Mouse (Mus musculus): ENCODE measurements around the gene Rdh5. TPM values are rescaled to one million over a fixed set of nuclear protein-coding genes. Genes with fewer than 3 reads are reported as not detected.

The Rdh5 gene
- polyA plus RNA-seq, 1 experiment from 2014 or later: 19.7 TPM

DNA sequence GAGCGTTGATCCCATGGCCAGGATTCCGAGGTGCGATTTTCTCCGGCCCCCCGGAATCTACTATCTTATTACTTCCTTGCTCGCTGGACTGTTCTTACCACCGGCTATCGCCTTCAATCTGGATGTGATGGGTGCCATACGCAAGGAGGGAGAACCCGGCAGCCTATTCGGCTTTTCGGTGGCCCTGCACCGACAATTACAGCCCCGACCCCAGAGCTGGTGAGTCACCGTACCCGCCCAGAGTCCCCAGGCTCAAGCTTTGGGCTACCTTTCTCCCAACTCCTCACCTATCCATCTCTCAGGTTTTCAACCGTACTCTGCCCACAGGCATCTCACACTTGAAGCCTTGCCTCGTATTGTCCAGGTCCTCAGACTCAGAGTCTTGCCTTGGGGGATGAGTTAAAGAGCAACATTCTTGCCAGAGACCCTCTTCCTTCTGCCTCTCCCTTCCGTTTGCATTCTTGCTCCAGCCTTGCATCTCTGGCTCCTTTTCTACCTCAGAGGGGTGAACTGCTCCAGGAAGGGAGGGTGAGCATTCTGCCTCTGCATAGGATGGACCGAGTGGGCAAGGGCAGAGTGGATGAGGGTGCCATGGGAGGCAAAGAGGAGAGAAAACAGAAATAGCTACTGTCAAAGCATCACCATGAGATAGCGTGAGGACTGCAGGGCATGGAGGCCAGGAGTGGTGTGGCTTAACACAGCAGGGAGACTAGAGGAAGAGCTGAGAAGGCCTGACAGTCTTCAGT lies 11.5 kb upstream of the Rdh5 start:
- no peak for ATAC-seq (ENCODE audit: low read depth)
- Histone ChIP-seq H3K27me3 (ENCODE audit: control insufficient read depth, insufficient read depth, low read length) (peaks cover 20% of the 10 kb centered on the region), H3K4me3 (ENCODE audit: low read depth, low read length) (peak overlapping the region; percentile 37), H3K36me3 (ENCODE audit: control insufficient read depth, insufficient read depth, low read length) (no peaks in the 10 kb centered on the region), H3K4me1 (ENCODE audit: control insufficient read depth, insufficient read depth, low read length) (no peaks in the 10 kb centered on the region), H3K9me3 (ENCODE audit: control insufficient read depth, low read length) (no peaks in the 10 kb centered on the region), H3K4me2 (ENCODE audit: low read depth, low read length) (peak overlapping the region; percentile 68), H3K9ac (replicated peaks; ENCODE audit: low read depth, low read length) (peak overlapping the region; percentile 46), H3K27ac (ENCODE audit: low read depth, low read length) (no peak overlapping the region)
- WGBS: 3% methylated on average over 21 of the region's 21 CpGs

DNA sequence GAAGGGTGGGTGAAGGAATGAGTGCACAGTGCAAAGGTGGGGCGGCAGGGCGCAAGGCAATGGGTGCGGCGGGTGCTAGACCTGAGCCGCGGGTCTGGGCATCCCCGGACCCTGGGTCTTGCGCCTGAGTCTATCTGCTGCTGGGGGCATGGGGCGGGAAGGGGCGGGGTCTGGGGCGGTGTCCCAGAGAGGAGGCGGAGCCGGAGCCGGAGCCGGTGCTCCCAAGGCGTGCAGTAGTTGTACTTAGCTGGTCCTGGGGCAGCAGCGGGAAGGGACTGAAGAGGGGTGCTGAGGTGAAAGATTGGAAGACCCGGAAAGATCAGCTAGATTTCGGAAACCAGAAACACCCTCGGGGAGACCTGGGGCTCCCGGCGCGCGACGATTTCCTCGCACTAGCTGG lies 10.9 kb upstream of the Rdh5 start, which contains the start of gene Itga7:
TSS of gene Itga7 (plus strand) at position 245 of the 400 bp plus-strand sequence.
- Histone ChIP-seq H3K27ac (ENCODE audit: low read depth, low read length) (no peak within 1 kb of the TSS), H3K9me3 (ENCODE audit: control insufficient read depth, low read length) (no peaks in the 10 kb centered on the region), H3K9ac (replicated peaks; ENCODE audit: low read depth, low read length) (peak within 1 kb of the TSS; percentile 46), H3K36me3 (ENCODE audit: control insufficient read depth, insufficient read depth, low read length) (no peaks in the 10 kb centered on the region), H3K4me1 (ENCODE audit: control insufficient read depth, insufficient read depth, low read length) (no peaks in the 10 kb centered on the region), H3K4me2 (ENCODE audit: low read depth, low read length) (peak within 1 kb of the TSS; percentile 68), H3K4me3 (ENCODE audit: low read depth, low read length) (peak within 1 kb of the TSS; percentile 37), H3K27me3 (ENCODE audit: control insufficient read depth, insufficient read depth, low read length) (peaks cover 21% of the 10 kb centered on the region)
- under 1% methylated on average over 24 of the region's 26 CpGs for WGBS
- peak; percentile 79; the same call in 1 of the 2 replicates for ATAC-seq (ENCODE audit: low read depth)

DNA sequence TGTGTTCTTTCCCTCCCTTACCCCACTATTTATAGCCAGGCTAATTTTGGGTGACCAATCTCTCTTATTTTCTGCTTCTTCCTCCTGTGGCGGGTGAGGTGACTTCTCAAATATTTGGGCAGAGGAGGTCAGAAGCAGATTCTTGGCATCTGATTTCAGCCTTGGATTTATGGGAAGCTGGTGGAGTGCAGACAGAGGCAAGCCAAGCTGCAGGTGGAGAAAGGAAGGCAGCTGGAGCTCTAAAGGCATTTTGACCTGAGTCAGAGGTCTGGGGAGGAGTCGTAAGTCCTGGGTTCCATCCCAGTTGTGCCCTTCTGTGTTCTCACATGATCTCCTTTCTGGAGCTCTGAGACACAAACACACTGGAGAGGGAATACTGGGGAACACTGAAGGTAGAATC lies 8.8 kb upstream of the Rdh5 start:
- Histone ChIP-seq H3K4me2 (ENCODE audit: low read depth, low read length) (no peak overlapping the region), H3K4me3 (ENCODE audit: low read depth, low read length) (no peak overlapping the region), H3K36me3 (ENCODE audit: control insufficient read depth, insufficient read depth, low read length) (no peaks in the 10 kb centered on the region), H3K27ac (ENCODE audit: low read depth, low read length) (no peak overlapping the region), H3K9ac (replicated peaks; ENCODE audit: low read depth, low read length) (no peak overlapping the region), H3K4me1 (ENCODE audit: control insufficient read depth, insufficient read depth, low read length) (no peaks in the 10 kb centered on the region), H3K27me3 (ENCODE audit: control insufficient read depth, insufficient read depth, low read length) (peaks cover 23% of the 10 kb centered on the region), H3K9me3 (ENCODE audit: control insufficient read depth, low read length) (no peaks in the 10 kb centered on the region)
- no peak for ATAC-seq (ENCODE audit: low read depth)
- WGBS: 73% methylated on average over 2 of the region's 2 CpGs

DNA sequence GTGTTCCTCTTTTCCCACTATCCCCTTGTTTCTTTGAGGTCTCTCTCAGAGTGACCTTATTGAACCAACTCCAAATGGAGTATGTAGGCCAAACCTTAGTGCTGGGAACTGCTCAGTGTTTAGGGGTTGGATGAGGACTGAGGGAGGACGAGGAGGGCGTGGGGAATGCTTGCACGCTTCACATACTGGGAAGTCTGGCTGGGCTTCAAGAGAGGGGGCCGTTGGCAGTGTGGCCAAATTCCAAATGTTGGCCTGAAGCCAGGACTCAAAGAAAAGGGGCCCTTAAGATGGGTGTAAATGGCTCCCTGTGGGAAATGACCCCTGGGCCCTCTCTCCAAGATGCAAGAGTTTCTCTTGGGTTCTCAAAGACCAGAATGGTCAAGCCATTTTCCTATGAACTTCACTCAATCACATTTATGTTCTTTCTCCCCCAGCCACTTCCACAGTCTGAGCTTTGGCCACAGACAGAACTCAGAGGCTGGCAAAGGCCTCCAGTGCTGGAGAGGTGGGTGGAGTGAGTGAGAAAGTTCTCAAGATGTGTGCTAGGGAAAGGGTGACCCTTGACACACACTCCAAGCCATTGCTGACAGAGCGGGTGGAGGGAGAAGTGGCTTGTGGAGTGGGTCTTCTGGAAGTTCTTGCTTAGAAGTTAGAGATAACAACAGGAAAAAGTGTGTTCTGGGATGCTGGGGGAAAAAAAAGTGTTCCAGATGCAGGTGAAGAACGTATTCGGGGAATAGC lies 7.1 kb upstream of the Rdh5 start:
- 63% methylated on average over 7 of the region's 7 CpGs for WGBS
- Histone ChIP-seq H3K9me3 (ENCODE audit: control insufficient read depth, low read length) (no peaks in the 10 kb centered on the region), H3K36me3 (ENCODE audit: control insufficient read depth, insufficient read depth, low read length) (no peaks in the 10 kb centered on the region), H3K4me3 (ENCODE audit: low read depth, low read length) (no peak overlapping the region), H3K4me1 (ENCODE audit: control insufficient read depth, insufficient read depth, low read length) (no peaks in the 10 kb centered on the region), H3K27me3 (ENCODE audit: control insufficient read depth, insufficient read depth, low read length) (peaks cover 17% of the 10 kb centered on the region), H3K27ac (ENCODE audit: low read depth, low read length) (no peak overlapping the region), H3K4me2 (ENCODE audit: low read depth, low read length) (no peak overlapping the region), H3K9ac (replicated peaks; ENCODE audit: low read depth, low read length) (no peak overlapping the region)
- ATAC-seq (ENCODE audit: low read depth): peak; percentile 47; the same call in 1 of the 2 replicates

DNA sequence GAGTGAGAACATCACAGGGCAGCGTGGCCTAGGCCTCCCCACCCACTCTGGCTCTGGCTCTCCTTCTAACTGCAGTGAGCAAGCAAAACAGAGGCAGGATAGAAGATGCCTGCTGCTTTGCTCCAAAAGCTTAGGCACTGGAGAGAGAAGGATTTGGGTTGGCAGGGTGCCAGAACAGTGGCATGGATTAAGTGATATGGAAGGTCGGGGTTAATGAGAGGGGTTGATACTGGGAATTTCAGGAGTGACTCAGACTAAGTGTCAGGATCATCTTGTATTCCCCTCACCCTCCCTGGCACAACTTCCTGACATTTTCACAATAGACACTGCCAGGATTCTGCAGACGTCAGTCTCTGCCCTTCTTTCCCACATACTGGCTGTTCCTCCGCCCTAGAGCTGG lies 5.7 kb upstream of the Rdh5 start:
- 35% methylated on average over 4 of the region's 4 CpGs for WGBS
- Histone ChIP-seq H3K27me3 (ENCODE audit: control insufficient read depth, insufficient read depth, low read length) (peaks cover 11% of the 10 kb centered on the region), H3K4me1 (ENCODE audit: control insufficient read depth, insufficient read depth, low read length) (peaks cover 6% of the 10 kb centered on the region), H3K4me3 (ENCODE audit: low read depth, low read length) (no peak overlapping the region), H3K36me3 (ENCODE audit: control insufficient read depth, insufficient read depth, low read length) (no peaks in the 10 kb centered on the region), H3K27ac (ENCODE audit: low read depth, low read length) (no peak overlapping the region), H3K9ac (replicated peaks; ENCODE audit: low read depth, low read length) (no peak overlapping the region), H3K9me3 (ENCODE audit: control insufficient read depth, low read length) (no peaks in the 10 kb centered on the region), H3K4me2 (ENCODE audit: low read depth, low read length) (no peak overlapping the region)
- ATAC-seq (ENCODE audit: low read depth): no peak

DNA sequence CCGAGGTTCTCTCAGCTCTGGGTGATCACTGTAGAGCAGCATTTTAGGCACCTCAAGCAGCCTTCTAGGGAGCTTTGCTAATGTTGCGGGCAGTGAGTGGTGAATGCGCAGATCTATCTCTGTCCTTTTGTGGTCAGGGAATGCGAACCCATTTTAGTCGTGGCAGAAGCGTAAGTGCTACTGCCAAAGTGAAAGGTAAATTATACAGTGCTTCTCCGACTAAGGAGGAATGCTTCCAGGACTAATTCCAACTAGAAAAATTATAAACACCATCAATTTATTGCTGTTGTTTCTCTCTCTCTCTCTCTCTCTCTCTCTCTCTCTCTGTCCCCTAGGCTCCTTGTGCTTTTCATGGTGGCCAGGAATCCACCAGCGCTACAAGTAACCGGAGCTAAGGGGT lies 1.2 kb upstream of the Rdh5 start, which contains the start of gene Bloc1s1:
TSS of gene Bloc1s1 (minus strand) at position 101 of the 400 bp plus-strand sequence.
- 58% methylated on average over 9 of the region's 9 CpGs for WGBS
- H3K9ac ChIP-seq (replicated peaks; ENCODE audit: low read depth, low read length): peak within 1 kb of the TSS; percentile 64
- no peak for ATAC-seq (ENCODE audit: low read depth)
- peak within 1 kb of the TSS; percentile 85 for H3K27ac ChIP-seq (ENCODE audit: low read depth, low read length)
- H3K4me2 ChIP-seq (ENCODE audit: low read depth, low read length): peak within 1 kb of the TSS; percentile 75
- no peaks in the 10 kb centered on the region for H3K36me3 ChIP-seq (ENCODE audit: control insufficient read depth, insufficient read depth, low read length)
- H3K9me3 ChIP-seq (ENCODE audit: control insufficient read depth, low read length): no peaks in the 10 kb centered on the region
- peaks cover 19% of the 10 kb centered on the region for H3K4me1 ChIP-seq (ENCODE audit: control insufficient read depth, insufficient read depth, low read length)
- H3K27me3 ChIP-seq (ENCODE audit: control insufficient read depth, insufficient read depth, low read length): peaks cover 3% of the 10 kb centered on the region; the same call in 1 of the 2 replicates
- peak within 1 kb of the TSS; percentile 67 for H3K4me3 ChIP-seq (ENCODE audit: low read depth, low read length)

DNA sequence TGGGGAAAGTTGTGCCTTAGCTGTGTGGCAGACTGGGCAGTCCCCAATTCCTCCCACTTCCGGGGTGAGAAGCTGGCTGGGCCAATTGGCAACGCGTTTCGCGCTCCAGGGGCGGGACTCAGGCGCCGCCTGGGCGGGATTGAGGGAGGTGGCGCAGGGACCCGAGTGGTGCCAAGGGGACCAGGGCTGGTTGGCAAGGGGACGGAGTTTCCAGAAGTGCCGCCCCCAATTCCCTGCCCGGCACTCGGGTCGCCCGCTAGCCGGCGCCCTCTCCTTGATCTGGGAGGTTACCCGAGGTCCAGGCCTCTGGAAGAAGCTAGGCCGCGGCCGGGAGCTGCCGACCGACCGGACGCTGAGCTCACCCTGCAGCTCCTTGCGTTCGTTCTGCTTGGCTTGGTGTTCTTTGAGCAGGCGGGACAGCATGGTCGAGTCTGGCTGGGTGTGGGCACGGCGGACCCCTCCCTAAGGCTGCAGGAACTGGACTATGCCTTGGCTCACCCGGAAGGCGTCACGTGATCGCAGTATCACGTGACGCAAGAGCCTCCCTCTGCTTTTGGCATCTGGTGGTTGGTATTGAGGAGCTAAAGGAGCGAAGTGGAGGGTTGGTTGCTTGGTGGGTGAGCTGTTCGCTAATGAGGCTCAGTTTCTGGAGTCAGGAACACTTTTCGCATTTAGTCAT lies 464 bp upstream of the Rdh5 start:
- Histone ChIP-seq H3K4me3 (ENCODE audit: low read depth, low read length) (peak overlapping the region; percentile 67), H3K36me3 (ENCODE audit: control insufficient read depth, insufficient read depth, low read length) (no peaks in the 10 kb centered on the region), H3K4me1 (ENCODE audit: control insufficient read depth, insufficient read depth, low read length) (peaks cover 22% of the 10 kb centered on the region), H3K27ac (ENCODE audit: low read depth, low read length) (peak overlapping the region; percentile 85), H3K9ac (replicated peaks; ENCODE audit: low read depth, low read length) (peak overlapping the region; percentile 64), H3K4me2 (ENCODE audit: low read depth, low read length) (peak overlapping the region; percentile 75), H3K9me3 (ENCODE audit: control insufficient read depth, low read length) (no peaks in the 10 kb centered on the region), H3K27me3 (ENCODE audit: control insufficient read depth, insufficient read depth, low read length) (no peaks in the 10 kb centered on the region; the same call in 1 of the 2 replicates)
- under 1% methylated on average over 42 of the region's 42 CpGs for WGBS
- peak; percentile 96 for ATAC-seq (ENCODE audit: low read depth)

DNA sequence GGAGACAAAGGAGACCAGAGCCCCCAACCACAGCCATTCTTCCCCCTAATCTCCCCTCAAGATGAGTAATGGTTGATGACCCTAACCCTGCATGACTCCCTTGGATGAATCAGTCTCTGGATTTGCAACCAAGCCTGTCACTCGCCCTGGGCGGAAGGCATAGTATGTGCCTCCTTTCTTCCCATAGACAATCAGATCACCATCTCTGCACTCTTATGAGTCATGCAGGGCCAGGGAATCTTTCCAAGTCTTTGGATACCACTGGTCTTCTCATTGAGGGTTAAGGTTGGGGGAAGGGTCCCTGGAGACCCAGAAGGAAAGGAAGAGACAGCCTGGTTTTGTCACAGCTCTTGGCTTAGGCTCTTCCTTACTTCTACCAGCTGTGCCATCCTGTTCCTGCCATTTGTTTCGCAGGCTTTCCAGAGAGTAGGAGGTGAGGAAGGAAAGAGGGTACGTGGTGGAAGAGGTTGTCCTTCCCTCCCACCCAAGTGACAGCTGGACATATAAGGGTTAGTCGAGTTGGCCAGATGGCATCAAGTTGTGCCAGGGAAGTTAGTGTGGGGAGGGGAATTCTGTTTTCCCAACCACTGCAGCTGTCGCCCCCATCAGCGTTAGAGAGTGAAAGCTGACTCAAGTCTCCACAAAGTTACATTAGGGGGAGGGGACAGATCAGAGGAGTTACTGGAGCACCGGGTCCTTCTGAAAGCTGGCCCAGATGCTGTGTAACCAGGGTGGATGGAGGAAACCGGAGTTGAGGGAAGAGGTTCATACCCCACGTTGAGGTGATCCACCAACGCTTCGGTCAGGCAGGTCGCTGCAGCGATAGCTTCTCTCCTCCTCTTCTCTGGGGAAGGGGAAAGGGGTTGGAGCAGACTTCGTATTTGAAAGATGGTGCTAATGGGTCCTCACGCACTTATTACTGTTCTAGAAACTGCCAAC lies 536 bp downstream of the Rdh5 start:
- Histone ChIP-seq H3K4me2 (ENCODE audit: low read depth, low read length) (peak overlapping the region; percentile 75), H3K36me3 (ENCODE audit: control insufficient read depth, insufficient read depth, low read length) (no peaks in the 10 kb centered on the region), H3K9me3 (ENCODE audit: control insufficient read depth, low read length) (no peaks in the 10 kb centered on the region), H3K9ac (replicated peaks; ENCODE audit: low read depth, low read length) (no peak overlapping the region), H3K27ac (ENCODE audit: low read depth, low read length) (peak overlapping the region; percentile 85; the same call in 1 of the 2 replicates), H3K4me3 (ENCODE audit: low read depth, low read length) (peak overlapping the region; percentile 67), H3K27me3 (ENCODE audit: control insufficient read depth, insufficient read depth, low read length) (no peaks in the 10 kb centered on the region; the same call in 1 of the 2 replicates), H3K4me1 (ENCODE audit: control insufficient read depth, insufficient read depth, low read length) (peaks cover 22% of the 10 kb centered on the region)
- WGBS: 71% methylated on average over 16 of the region's 16 CpGs
- ATAC-seq (ENCODE audit: low read depth): no peak

Measured in neural tube, embryonic 14.5 days (tissue).